Mouse (Mus musculus) right cerebral cortex, postnatal 14 days (tissue): Measurements from ENCODE around the gene Rps27.
"Not testable (repeated sequence)": the region's sequence is repeated elsewhere in the genome, so short reads cannot be mapped to it uniquely, and the experiment has no call there.

Experiments used
- DNase-seq: peaks from one replicate; pipeline ENCODE4 v3.0.0; 2022

Rps27 gene

DNA sequence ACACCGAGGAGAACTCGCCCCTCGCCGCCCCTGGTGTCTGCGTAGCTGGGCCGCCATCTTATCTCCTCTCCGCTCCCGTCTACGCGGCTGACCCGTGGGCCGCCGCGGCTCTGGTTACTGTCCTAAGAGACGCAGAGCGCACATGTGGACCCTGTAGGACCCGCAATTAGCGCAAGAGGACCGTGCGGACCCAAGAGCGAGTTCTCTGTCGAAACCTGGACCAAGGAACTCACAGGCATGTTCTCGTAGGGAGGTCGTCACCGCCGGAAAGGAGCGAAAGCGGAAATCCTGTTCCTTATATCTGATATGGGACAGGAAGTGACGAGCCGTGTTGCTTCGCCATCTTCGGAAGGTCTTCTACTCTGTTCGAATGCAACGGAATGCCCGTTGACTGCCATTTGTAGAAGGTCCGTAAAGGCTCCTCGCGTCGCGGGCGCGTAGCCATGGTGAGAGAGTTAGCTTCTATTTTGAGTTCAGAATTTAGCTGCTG, at the start of gene Rps27, which contains the start of gene Rab13:
TSS of gene Rps27 (minus strand) at position 275 of the 490 bp plus-strand sequence.
TSS of gene Rab13 (plus strand) at position 319 of the 490 bp plus-strand sequence.
- peak; percentile 83 for DNase-seq

DNA sequence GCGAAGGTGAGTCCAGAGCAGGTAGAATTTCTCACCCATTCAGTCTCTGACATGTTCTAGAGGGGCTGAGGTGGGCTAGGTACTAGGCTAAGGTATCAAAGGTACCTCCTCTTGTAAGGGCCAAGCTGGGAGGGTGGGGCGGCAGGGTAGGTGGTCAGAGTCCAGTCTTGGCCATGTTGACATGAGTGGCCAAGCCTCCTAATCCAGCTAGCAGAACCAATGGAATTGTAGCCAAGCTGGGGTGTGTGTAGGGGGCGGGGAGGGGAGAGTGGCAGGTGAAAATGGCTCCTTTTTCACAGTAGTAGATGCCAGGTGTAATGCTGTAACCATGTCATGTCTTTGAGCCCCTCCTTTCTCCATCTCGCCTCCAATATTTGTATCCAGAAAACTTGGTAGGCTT, 45.1 kb upstream of the Rps27 start:
- no peak for DNase-seq

DNA sequence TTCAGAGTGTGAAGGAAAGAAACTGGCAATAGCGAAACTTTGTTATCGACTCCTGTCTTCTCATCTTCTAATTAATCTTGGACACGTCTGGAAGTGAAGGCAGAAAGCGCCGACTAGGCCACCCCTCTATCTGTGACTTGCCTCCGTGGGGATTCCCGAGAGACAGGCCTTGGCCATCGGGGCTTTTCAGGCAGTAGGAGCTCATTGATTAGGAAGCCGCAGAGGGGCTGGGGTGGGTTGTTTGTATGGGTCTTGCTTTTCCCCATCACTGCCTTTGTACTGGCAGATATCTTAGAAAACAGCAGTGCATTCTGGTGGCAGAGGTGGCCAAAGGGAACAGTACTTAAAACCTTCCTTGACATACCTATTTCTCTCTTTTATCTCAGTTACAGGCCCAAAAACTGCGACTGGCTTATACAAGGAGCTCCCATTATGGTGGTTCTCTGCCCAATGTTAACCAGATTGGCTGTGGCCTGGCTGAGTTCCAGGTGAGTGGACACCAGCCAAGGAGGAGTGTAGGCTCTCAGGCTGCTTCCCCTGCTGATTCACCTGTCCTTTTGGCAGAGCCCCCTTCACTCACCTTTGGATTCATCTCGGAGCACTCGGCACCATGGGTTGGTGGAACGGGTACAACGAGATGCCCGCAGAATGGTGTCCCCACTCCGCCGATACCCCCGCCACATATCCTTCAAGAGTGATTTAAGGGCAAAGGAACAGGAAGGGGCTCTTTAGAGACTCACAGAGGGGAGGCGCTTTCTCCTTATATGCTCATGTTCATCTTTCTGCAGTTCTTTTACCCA, 43.5 kb upstream of the Rps27 start:
- DNase-seq = no peak

DNA sequence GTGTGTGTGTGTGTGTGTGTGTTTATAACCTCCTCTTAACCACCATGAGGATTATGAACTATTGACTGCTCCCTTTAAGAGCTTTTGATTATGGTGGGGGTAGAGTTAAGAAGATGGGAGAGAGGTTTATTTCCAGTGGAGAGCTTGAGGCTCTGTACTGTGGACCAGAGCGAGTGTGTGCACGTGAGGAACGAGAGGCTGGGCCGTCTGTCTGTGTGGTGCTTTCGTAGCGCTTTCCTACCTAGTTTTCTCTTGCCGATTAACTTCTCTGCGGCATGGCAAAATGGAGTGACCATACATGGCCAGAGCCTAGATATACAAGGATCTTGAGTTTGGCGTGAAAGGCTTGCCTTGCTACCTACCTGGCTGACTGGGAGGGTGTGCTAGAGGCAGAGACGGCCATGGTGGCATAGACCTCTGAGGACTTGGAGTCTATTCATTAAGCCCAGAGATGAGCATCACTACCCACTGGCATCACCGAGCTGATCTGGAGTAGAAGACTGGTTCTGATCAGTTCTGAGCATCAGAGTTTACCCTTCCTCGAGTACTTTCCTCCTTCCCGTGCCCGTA, 42.4 kb upstream of the Rps27 start:
- DNase-seq = no peak

DNA sequence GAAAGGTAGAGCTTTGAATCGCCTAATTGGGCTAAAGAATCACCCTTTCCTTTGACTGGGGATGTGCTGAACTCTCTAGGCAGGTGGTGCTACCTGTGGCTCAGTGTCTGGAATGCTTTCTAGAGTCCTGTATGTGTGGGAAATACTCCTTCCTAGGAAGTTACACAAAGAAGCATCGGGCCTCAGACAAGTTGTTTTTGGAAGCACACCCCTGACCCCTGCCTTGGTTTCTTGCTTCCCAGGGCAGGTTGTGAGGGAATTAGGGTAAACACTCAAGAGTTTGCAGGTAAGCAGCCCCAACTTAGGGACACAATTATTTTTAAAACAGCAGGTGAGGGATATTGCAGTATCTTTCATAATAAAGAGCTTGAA, 41.7 kb upstream of the Rps27 start:
- no peak for DNase-seq

DNA sequence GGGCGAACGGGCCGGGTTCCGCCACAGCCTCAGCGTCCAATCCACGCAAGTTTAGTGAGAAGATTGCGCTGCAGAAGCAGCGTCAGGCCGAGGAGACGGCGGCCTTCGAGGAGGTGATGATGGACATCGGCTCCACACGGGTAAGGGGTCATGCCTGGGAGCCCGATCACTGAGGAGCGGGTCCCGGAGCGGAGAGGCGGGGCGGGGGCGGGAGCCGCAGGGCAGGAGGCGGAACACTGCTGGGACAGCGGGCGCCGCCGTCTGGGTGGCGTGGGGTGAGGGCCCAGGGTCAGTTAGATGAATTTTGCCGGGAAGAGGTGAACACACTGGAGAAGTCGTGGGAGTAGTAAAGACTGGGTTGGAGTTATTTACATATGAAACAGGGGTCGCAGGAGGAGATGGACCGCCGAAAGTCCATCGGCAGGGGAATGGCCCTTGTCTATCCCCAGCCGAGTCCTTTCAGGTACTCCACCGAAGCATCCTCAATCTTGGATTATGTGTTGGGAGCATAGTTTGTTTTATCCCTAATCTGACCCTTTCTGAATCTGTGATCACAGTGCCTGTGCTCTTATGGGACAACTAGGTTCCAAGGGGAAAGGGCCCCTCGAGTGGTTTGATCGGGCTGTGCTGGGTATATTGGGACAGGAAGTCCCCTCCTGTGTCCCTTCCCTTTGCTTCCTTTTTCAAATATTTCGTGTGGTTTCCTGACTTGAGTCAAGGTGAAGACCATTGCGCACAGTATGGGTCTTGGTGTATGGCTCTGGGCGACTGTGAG, 41.2 kb upstream of the Rps27 start:
- no peak for DNase-seq

DNA sequence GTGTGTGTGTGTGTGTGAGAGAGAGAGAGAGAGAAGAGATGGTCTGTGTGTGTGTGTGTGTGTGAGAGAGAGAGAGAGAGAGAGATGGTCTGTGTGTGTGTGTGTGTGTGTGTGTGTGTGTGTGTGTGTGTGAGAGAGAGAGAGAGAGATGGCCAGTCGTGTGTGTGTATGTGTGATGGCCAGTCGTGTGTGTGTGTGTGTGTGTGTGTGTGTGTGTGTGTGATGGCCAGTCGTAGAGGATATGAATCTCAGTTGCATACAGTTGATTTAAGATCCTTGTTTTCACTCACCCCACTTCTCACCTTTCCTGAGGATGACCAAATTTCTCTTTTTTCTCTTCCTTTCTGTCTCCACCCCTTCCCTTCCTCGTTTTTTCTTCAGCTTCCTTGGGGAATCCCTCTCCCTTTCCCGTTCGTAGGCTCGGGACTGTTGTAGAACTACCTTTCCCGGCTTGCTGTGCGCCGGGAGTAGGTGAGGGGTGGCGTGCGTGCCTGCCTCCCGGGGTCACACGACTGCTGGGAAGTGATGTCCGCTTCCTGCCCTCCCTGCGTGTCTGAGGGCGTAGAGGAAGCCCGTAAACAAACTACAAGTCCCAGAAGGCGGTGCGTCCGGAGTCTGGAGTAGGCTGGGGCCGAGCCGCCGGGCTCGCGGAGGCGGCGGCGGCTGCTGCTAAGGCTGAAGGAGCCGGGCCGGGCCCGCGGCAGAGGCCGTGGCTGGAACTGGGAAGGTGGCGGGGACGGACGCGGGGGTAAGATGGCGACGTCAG, 40.4 kb upstream of the Rps27 start, which contains the start of gene Crtc2:
TSS of gene Crtc2 (plus strand) at position 511 of the 766 bp plus-strand sequence.
- DNase-seq = peak; percentile 94

DNA sequence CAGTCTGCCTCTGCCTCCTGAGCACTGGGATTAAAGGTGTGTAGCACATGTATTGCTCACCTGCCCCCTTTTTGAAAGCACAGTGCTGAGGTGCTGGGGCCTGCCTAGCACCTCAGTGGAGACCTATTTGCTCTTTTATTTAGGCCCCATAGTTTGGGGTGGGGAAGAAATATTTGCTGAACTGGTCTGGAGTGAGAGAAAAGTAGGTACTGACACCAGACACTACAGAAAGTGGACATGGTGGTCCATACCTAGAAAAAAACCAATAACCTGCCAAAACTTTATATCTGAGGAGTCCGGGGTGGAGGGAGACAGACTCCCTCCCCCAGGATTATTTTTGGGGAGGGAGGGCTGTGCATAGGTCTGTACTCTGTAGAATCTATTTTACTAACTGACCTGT, 39.7 kb upstream of the Rps27 start:
- not testable (repeated sequence) for DNase-seq

DNA sequence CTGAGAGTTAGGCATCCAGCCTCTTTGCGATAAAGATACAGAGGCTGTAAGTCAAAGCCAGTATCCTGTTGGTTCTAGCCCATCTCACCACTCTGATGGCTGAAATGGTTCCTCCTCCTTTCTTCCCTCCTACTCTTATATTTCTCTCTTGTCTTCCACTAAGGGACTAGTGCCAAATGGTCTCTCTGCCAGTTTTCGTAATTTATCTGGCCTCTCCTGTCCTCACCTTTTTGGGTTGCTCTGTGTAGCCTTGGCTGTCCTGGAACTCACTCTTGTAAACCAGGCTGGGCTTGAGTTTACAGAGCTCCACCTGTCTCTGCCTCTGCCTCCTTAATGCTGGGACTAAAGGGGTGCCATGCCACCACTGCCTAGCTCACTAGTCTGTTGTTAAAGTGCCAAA, 39.2 kb upstream of the Rps27 start:
- not testable (repeated sequence) for DNase-seq

DNA sequence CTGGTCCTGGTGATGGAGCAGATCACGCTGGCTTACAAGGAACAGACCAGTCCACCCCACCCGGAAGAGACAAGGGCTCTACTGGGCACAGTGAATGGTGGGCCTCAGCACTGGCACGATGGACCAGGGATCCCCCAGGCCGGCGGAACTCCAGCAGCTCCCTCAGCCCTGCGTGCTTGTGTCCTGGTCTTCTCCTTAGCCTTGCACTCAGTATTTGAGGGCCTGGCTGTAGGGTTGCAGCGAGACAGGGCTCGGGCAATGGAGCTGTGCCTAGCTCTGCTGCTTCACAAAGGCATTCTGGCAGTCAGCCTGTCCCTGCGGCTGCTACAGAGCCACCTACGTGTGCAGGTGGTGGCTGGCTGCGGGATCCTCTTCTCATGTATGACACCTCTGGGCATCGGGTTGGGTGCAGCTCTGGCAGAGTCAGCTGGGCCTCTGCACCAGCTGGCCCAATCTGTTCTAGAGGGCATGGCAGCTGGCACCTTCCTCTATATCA, 38.3 kb upstream of the Rps27 start:
- not testable (repeated sequence) for DNase-seq

DNA sequence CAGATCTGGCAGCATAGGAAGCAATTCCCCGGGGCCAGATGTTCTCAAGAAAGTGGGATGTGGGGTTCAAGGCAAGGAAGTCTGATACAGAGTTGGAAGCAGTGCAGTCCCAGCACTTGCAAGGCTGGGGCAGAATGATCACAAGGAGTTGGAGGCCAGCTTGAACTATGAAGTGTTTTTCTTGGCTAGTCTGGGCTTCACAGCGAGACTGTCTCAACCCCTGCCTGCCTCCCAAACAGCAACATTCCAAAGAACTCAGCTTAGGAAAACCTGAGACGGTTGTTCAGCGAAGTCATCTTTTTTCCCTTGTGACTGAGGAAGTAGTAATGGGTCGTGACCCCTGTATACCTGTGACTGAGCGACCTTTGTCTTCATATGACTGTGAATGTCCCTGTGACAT, 37.3 kb upstream of the Rps27 start:
- DNase-seq = no peak

DNA sequence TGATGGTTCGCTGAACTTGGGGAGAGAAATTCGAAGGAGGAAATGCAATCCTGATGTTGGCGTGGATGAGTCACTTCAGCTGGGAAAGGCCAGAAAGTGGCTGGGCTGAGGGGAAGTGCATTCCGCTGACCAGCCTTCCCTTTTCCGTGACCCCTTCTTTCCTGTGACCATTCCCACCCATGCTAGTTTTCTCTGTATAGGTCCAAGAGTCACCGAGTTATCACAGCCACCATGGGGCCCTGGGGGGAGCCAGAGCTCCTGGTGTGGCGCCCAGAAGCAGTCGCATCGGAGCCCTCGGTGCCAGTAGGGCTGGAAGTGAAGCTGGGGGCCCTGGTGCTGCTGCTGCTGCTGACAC, 35.3 kb upstream of the Rps27 start:
- no peak for DNase-seq

DNA sequence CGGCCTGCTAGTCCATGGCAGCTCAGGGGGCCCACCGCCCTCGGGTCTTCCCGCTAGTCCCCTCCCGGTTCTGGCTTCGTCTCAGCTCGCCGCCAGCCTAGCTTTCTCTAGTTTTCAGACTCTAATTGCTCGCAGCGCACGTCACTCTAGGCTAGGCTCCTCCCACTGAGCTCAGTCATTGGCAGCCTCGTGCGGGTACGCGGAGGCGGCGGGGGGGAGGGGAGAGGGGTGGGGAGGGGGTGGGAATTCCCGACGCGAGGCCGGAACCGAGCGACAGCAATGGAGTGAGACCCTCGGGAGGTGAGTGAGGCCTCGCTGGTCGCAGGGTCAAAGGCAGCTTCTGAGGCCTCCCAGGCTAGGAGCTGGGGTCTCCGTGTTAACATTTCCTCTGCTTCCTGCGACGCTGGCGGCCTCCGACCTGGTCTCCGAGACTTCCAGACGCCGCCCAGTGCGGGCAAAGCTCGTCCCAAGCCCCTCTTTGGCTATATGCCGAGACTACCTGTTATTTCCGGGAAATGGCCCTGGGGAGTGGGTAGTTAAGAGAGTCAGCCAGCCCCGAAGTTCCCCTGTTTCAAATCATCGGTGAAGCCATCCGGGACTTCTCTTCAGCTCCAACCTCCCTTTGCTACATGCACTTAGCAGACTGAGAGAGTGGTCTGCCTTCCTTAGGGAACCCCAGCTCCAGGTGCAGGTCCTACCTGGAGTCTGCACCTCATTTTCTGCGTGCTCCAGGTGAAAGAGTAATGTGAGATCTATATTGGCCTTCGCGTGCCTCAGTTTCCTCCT, 34.7 kb upstream of the Rps27 start, which contains the start of gene Slc39a1:
TSS of gene Slc39a1 (plus strand) at position 213 of the 786 bp plus-strand sequence.
- DNase-seq = peak; percentile 87

DNA sequence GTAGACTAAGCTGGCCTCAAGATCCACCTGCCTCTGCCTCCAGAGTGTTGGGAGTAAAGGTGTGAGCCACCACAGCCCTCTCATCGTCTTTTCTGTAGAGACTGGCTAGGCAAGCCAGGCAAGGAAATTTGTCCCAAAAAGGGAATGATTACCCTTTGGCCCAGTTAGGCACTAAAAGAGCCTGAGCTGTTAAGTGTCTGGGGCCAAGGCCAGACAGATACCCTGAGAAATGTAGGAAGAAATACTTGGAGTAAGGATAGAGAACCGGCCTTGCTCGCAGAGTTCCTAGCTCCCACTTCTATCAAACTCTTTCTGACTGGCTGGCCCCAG, 34.1 kb upstream of the Rps27 start:
- no peak for DNase-seq

DNA sequence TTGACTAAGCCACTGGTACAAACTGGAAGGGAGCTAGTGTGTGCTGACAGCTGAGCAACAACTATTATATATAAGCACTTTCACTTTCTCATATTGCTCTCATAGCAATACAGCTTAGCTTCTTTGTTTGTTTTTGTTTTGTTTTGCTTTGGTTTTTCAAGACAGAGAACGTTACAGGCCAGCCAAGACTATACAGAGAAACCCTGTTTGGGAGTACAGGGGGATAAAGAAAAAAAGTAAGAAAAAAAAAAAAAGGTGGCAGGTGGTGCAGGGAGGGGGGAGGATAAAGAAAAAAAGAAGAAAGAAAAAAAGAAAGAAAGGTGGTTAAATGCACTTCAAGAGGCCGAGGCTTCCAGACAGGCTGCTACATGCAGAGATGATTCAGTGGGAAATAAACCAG, 32.0 kb upstream of the Rps27 start:
- no peak for DNase-seq

DNA sequence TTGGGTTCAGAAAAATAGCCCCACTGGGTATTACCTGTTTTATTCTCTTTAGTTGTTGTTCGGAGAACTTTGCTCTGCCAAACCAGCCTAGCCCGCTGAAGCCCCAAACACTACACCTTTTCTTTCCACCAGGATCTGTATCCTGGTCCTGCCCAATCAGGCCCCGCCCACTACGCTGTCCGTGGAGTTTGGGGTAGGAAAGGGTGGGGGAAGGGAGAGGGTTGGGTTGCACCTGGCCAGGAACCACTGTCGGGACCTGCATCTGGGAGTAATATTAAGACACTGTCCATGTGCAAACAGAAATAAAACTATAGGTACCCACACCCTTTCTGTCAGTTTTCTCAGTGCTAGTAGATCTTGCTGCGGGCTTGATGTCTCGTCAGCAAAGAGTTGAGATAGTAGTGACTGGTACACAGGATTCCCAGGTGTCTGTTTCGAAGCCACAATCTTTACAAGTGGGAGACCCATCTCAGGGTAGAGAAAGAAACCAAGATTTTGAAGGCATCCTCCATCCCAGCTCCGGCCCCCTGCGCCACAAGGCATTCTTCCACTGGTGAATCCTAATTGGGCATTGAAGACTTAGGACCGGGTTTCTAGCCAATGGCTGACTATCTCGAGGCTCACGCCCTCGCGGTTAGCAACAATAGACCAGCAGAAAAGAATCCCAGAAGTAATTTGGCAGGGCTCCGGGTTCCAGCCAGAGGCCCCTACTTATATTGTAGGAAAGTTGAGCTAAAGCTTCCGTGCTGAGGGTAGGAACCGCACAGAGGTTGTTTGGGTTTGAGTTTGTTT, 29.7 kb upstream of the Rps27 start, which contains the start of gene Creb3l4:
TSS of gene Creb3l4 (minus strand) at position 529 of the 792 bp plus-strand sequence.
- no peak for DNase-seq

DNA sequence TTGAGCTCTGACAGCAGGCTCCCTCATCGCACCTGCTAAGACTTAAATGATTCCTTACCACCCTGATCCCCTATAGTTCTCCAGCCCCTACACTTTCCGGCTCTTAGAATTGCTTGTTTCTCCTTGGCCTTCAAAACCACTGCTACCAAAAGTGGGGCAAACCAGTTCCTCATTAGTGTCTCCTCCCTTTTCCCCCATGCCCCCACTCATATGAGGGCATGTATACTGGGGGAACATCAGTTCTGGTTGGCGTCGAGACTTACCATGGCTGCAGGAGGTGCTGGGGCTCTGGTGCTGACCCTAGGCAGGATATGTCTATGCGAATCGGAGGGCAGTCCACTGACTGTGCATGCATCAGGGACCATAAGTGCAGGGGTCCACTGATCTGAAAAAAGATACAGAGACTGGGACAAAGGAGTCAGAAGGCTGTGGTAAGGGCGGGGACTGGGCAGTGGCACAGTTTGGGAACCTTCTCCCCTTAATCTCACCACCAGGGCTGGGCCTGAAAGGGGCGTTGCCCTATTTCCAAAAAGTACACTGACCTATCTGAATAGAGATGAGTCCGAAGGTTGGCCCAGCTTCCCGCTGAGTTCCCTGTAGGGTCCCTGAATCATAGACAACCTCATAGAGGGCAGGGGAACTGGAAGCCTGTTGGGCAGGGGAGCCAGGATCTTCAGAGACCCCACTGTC, 28.4 kb upstream of the Rps27 start:
- no peak for DNase-seq

DNA sequence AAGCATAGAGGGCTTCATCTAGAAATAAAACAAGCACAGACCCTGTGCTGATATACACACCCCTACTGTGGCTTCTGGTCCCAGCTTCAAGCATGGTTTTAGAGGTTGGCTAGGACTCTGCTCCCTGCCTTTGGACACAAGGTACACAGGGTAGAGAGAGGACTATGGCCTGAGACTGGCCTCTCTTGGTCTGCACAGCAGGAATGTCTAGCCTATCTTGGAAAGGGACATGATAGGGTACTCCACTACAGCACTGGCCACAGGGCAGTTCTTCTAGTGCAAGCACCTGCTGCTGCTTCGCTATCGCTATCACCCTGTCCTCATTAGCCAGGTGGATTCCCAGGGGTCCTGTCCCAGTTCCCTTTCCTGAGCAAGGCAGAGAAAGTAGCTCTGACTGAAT, 27.8 kb upstream of the Rps27 start:
- no peak for DNase-seq

DNA sequence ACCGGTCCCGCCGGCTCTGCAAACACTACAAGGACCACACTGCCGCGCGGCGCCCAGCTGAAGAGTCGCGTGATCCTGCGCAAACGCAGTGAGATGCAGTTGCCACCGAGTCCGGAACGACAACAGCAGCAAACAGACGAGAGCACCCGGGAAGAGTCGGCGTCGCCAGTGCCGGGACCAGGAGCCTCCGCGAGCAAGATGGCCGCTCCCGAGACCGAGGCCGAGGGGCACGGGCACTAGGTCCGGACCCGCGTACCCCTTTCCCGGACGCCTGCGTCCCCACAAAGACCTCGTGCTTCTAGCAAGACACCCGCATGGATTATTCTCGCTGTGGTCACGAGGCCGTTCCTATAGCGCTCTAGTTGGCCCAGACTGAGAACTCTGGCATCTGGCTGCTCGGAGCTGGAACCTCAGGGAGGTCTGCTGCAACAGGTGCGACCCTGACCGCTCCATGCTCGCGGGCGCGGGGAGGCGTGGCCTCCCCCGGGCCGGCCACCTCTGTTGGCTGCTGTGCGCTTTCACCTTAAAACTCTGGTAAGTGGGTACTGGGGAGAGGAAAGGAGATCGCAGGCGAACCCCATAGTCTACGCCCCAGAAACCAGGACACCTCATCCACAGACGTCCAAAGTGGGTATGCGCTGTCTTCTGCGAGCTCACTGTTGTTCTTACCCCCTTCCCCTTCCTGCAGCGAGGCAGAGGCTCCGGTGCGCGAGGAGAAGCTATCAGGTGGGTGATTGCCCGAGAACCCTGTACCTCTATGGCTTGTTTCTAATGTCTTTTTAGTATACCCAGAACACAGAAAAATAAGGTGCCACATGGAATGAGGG, 18.3 kb upstream of the Rps27 start, which contains the start of gene Jtb:
TSS of gene Jtb (plus strand) at position 91 of the 827 bp plus-strand sequence.
- DNase-seq = peak; percentile 94
